Comparison of ENCODE assay signal across 23 mouse cellular contexts in the genomic region with DNA sequence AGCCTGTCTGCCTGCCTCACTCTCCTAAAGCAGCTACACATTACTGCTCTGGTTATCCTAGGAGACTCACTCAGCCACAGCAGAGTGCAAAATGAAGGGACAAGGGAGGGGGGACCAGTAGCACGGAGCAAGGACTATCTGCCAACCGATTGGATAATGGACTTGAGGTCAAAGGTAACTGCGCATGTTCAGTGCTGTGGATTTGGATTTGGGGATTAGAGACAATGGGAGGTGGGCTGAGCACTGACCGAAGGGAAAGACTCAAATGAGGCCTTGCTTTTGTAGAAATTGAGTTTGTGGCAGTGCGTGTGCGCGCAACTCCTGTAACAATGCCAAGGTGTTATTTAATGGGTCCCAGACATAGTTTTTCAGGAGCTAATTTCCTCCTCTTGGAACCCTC. TPM values are rescaled to one million over a fixed set of nuclear protein-coding genes. Genes with fewer than 3 reads are reported as not detected.
DNase-seq lines count a peak whose midpoint lies in the region; ATAC-seq and TF ChIP-seq lines count a peak whose summit lies in the region.
"Had no signal": no experiment of that assay in that cellular context is flagged by ENCODE, and none has a peak within 500 bp of the region (broad histone marks: within the 10 kb centered on the region; RNA-seq: fewer than 3 reads in every experiment).

No protein-coding gene starts in this region.

- TF ChIP-seq EP300 in lung, postnatal 0 days (IDR thresholded peaks at IDR 0.05), result no peak

- no peaks in the 10 kb centered on the region for H3K9me3 ChIP-seq in midbrain, embryonic 11.5 days (ENCODE audit: control insufficient read depth, low read length)
- no peaks in the 10 kb centered on the region for H3K9me3 ChIP-seq in midbrain, embryonic 10.5 days (replicated peaks)
- no peaks in the 10 kb centered on the region for H3K9me3 ChIP-seq in lung, postnatal 0 days (ENCODE audit: low read length)
- H3K9me3 ChIP-seq: embryonic facial prominence, embryonic 13.5 days; embryonic facial prominence, embryonic 15.5 days; forebrain, embryonic 10.5 days; forebrain, embryonic 12.5 days had no signal

- H3K27ac ChIP-seq in midbrain, embryonic 11.5 days (ENCODE audit: low read depth, low read length), result no peak overlapping the region
- H3K27ac ChIP-seq in midbrain, embryonic 10.5 days (replicated peaks), result no peak overlapping the region
- H3K27ac ChIP-seq in lung, postnatal 0 days (ENCODE audit: low read length), result no peak overlapping the region
- H3K27ac ChIP-seq: embryonic facial prominence, embryonic 13.5 days; embryonic facial prominence, embryonic 15.5 days; forebrain, embryonic 10.5 days; forebrain, embryonic 12.5 days had no signal

- H3K4me1 ChIP-seq in midbrain, embryonic 11.5 days (ENCODE audit: control insufficient read depth, insufficient read depth, low read length), result no peaks in the 10 kb centered on the region
- no peaks in the 10 kb centered on the region; the same call in 1 of the 2 replicates for H3K4me1 ChIP-seq in midbrain, embryonic 10.5 days
- H3K4me1 ChIP-seq in lung, postnatal 0 days (ENCODE audit: insufficient read depth, low read depth, low read length), result no peaks in the 10 kb centered on the region
- H3K4me1 ChIP-seq: embryonic facial prominence, embryonic 13.5 days; forebrain, embryonic 10.5 days had no signal

- no peak overlapping the region for H3K4me3 ChIP-seq in midbrain, embryonic 11.5 days (ENCODE audit: low read depth, low read length)
- no peak overlapping the region for H3K4me3 ChIP-seq in midbrain, embryonic 10.5 days
- H3K4me3 ChIP-seq in lung, postnatal 0 days (ENCODE audit: low read depth, low read length), result no peak overlapping the region
- H3K4me3 ChIP-seq: embryonic facial prominence, embryonic 13.5 days; embryonic facial prominence, embryonic 15.5 days; erythroblast, embryonic 14.5 days; forebrain, embryonic 10.5 days; forebrain, embryonic 12.5 days had no signal

- no peak for ATAC-seq in midbrain, embryonic 11.5 days (ENCODE audit: low FRiP score)
- no peak for ATAC-seq in lung, postnatal 0 days
- ATAC-seq: forebrain, embryonic 14.5 days; forebrain, embryonic 16.5 days had no signal

- peaks cover 5% of the 10 kb centered on the region for H3K27me3 ChIP-seq in midbrain, embryonic 11.5 days (ENCODE audit: control insufficient read depth, insufficient read depth, low read length)
- peaks cover 17% of the 10 kb centered on the region for H3K27me3 ChIP-seq in midbrain, embryonic 10.5 days (ENCODE audit: low read depth, poor library complexity, severe bottlenecking)
- no peaks in the 10 kb centered on the region for H3K27me3 ChIP-seq in lung, postnatal 0 days (replicated peaks; ENCODE audit: insufficient read depth, low read length)

- 88% methylated on average over 7 of the region's 7 CpGs for WGBS in midbrain, embryonic 11.5 days
- 93% methylated on average over 7 of the region's 7 CpGs for WGBS in midbrain, embryonic 10.5 days
- WGBS in lung, postnatal 0 days, result 95% methylated on average over 7 of the region's 7 CpGs

- H3K9ac ChIP-seq in midbrain, embryonic 11.5 days (ENCODE audit: low read length), result no peak overlapping the region
- H3K9ac ChIP-seq in lung, postnatal 0 days (replicated peaks; ENCODE audit: low read depth), result no peak overlapping the region
- H3K9ac ChIP-seq: embryonic facial prominence, embryonic 13.5 days; embryonic facial prominence, embryonic 15.5 days; forebrain, embryonic 12.5 days had no signal

- H3K4me2 ChIP-seq in midbrain, embryonic 11.5 days, result no peak overlapping the region
- no peak overlapping the region for H3K4me2 ChIP-seq in lung, postnatal 0 days (replicated peaks; ENCODE audit: low read depth, low read length)
- H3K4me2 ChIP-seq: embryonic facial prominence, embryonic 13.5 days; embryonic facial prominence, embryonic 15.5 days; forebrain, embryonic 12.5 days had no signal

- TF ChIP-seq CTCF in lung, postnatal 0 days (IDR thresholded peaks at IDR 0.05), result no peak

- H3K36me3 ChIP-seq in midbrain, embryonic 11.5 days (ENCODE audit: control insufficient read depth, insufficient read depth, low read length), result no peaks in the 10 kb centered on the region
- H3K36me3 ChIP-seq in midbrain, embryonic 10.5 days, result no peaks in the 10 kb centered on the region
- no peaks in the 10 kb centered on the region for H3K36me3 ChIP-seq in lung, postnatal 0 days (ENCODE audit: insufficient read depth, low read length)
- H3K36me3 ChIP-seq: embryonic facial prominence, embryonic 13.5 days; embryonic facial prominence, embryonic 15.5 days; forebrain, embryonic 10.5 days; forebrain, embryonic 12.5 days had no signal

- DNase-seq in midbrain, embryonic 11.5 days (ENCODE audit: low spot score, missing footprints), result peak; percentile 77
- DNase-seq in midbrain, embryonic 10.5 days (ENCODE audit: low spot score), result no peak
- DNase-seq in ES-CJ7 (ENCODE audit: low read depth, low spot score) (peak; percentile 85), ZHBTc4 (ENCODE audit: low read depth, low spot score) (peak; percentile 72)
- no peak for DNase-seq in frontal cortex, postnatal 14 days (ENCODE audit: low spot score in 2 of 2)
- no peak for DNase-seq in lung, postnatal 0 days (ENCODE audit: low spot score)
- DNase-seq: adrenal gland, adult 2 months; adrenal gland, postnatal 10 days; adrenal gland, postnatal 25 days; cerebellum, adult 11 months; cerebellum, adult 18-20 months; cerebellum, adult 8-10 months; cerebellum, adult 9-11 months; cerebellum, postnatal 14 days; cerebellum, postnatal 36 days; embryo, embryonic 11 days had no signal

RNA-seq across cellular contexts. Expression of gene Mdm1, which starts 16.4 kb away (rescaled TPM):
- 56.7 and 59.0 TPM in 2 replicates for polyA plus RNA-seq in midbrain, embryonic 11.5 days (2014; fragmentation: Nextera tagmentation; extraction: Ambion mirVana)
- 53.8 and 56.2 TPM in 2 replicates for polyA plus RNA-seq in midbrain, embryonic 10.5 days (2016; fragmentation: Nextera tagmentation; extraction: Ambion mirVana)
- polyA plus RNA-seq in lung, postnatal 0 days (2015; fragmentation: Nextera tagmentation; extraction: Ambion mirVana), result 13.6 and 16.4 TPM in 2 replicates

Comparison
In these comparisons a context has a peak if more than half of its experiments do, and no peak if none do; other contexts are left out.
1. DNase-seq: peak in midbrain, embryonic 11.5 days (single experiment), ES-CJ7 (single experiment) and ZHBTc4 (single experiment); none in midbrain, embryonic 10.5 days (single experiment), frontal cortex, postnatal 14 days (0 of 2) and lung, postnatal 0 days (single experiment).